Mouse (Mus musculus): ENCODE measurements around the gene Nfkbil1.

Gene Nfkbil1

DNA sequence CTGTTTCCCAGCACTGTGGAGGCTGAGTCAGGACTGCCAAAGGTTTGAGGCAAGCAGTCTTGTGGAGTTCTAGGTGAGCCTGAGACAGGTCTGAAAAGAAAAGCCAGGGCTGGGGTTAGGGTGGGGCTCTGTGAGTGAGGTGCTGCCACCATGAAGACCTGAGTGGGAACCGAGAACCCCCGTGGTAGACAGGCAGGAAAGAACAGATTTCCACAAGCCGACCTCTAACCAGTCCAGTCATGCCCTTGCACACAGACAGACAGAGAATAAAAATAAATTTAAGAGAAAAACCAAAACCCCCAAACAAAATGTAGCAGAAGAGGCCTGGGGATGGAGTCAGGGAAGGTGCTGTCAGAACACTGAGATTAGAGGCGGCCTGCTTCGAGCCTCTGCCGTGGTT, 60.2 kb downstream of the Nfkbil1 start:
- no peak for DNase-seq (ENCODE audit: low read depth)

GRCm38 (mm10) chr17:35174201-35174977, 61.2 kb downstream of the Nfkbil1 start:
- DNase-seq (ENCODE audit: low read depth), result no peak

- DNase-seq (ENCODE audit: low read depth), result no peak
These were observed 62.3 kb downstream of the Nfkbil1 start for GRCm38 (mm10) chr17:35173329-35173728.

GRCm38 (mm10) chr17:35172445-35173234, 63.0 kb downstream of the Nfkbil1 start:
- DNase-seq (ENCODE audit: low read depth), result no peak

All from c-Kit-positive CD71-positive TER-119-negative erythroid progenitor cells, embryonic 14.5 days (primary cell).